Mouse (Mus musculus): ENCODE measurements around the gene Pgbd1.
A peak's percentile ranks its signal among the peaks of the same experiment; 100 is the strongest.
"Not testable (repeated sequence)": the region's sequence is repeated elsewhere in the genome, so short reads cannot be mapped to it uniquely, and the experiment has no call there.

Pgbd1 gene

GRCm38 (mm10) chr13:21415750-21416149, 25.1 kb downstream of the Pgbd1 start:
- DNase-seq (ENCODE audit: low read depth, low spot score): no peak

GRCm38 (mm10) chr13:21415266-21415665, 25.6 kb downstream of the Pgbd1 start:
- no peak for DNase-seq (ENCODE audit: low read depth, low spot score)

- DNase-seq (ENCODE audit: low read depth, low spot score): no peak
Observed at GRCm38 (mm10) chr13:21414231-21415212, 26.3 kb downstream of the Pgbd1 start.

GRCm38 (mm10) chr13:21408805-21409459, 31.9 kb downstream of the Pgbd1 start:
- no peak for DNase-seq (ENCODE audit: low read depth, low spot score)

GRCm38 (mm10) chr13:21407969-21408804, 32.7 kb downstream of the Pgbd1 start:
- DNase-seq (ENCODE audit: low read depth, low spot score): peak; percentile 53

- DNase-seq (ENCODE audit: low read depth, low spot score): no peak
Observed at GRCm38 (mm10) chr13:21407341-21407740, 33.5 kb downstream of the Pgbd1 start.

GRCm38 (mm10) chr13:21402848-21403247, 38.0 kb downstream of the Pgbd1 start:
- DNase-seq (ENCODE audit: low read depth, low spot score): no peak

GRCm38 (mm10) chr13:21402287-21402846, 38.5 kb downstream of the Pgbd1 start, which contains the start of gene Zkscan3:
Gene Zkscan3, minus strand, starts transcription at chr13:21402755.
- peak; percentile 88 for DNase-seq (ENCODE audit: low read depth, low spot score)

- no peak for DNase-seq (ENCODE audit: low read depth, low spot score)
Observed at GRCm38 (mm10) chr13:21401636-21402286, 39.1 kb downstream of the Pgbd1 start.

GRCm38 (mm10) chr13:21401166-21401565, 39.7 kb downstream of the Pgbd1 start:
- DNase-seq (ENCODE audit: low read depth, low spot score): no peak

- no peak for DNase-seq (ENCODE audit: low read depth, low spot score)
Observed at GRCm38 (mm10) chr13:21397486-21397885, 43.4 kb downstream of the Pgbd1 start.

- DNase-seq (ENCODE audit: low read depth, low spot score): not testable (repeated sequence)
Observed at GRCm38 (mm10) chr13:21396048-21396447, 44.8 kb downstream of the Pgbd1 start.

- DNase-seq (ENCODE audit: low read depth, low spot score): no peak
Observed at GRCm38 (mm10) chr13:21395623-21396022, 45.2 kb downstream of the Pgbd1 start.

- DNase-seq (ENCODE audit: low read depth, low spot score): no peak
Observed at GRCm38 (mm10) chr13:21395211-21395610, 45.6 kb downstream of the Pgbd1 start.

GRCm38 (mm10) chr13:21377773-21378172, 63.1 kb downstream of the Pgbd1 start:
- no peak for DNase-seq (ENCODE audit: low read depth, low spot score)

- DNase-seq (ENCODE audit: low read depth, low spot score): no peak
Observed at GRCm38 (mm10) chr13:21372700-21373099, 68.2 kb downstream of the Pgbd1 start.
